Mouse (Mus musculus): ENCODE data around the gene Csnk1g1.

DNA sequence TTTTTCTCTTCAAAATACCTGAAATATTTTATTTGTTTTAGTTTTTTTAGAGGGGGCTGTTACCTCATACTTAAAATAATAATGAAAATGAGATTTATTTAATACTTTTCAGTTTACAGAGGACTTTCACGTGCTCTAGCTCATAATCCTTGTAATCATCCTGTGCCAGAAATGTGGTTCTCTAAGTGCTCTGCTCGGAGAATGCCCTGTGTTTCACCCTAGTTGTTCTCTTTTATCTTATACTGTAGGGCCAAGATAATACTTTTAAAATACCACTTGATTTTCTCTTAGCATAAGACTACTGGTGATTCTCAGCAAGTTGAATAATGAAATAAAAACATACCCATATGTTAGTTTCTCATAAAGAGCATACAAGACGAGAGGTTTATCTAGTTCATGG, 61.3 kb downstream of the Csnk1g1 start:
- TF ChIP-seq ZNF384 (IDR thresholded peaks at IDR 0.05; ENCODE audit: low read depth, low read length), result no peak
- no peak for TF ChIP-seq HCFC1 (IDR thresholded peaks at IDR 0.05; ENCODE audit: borderline replicate concordance, insufficient read depth, low read length)
- no peak for TF ChIP-seq ZC3H11A (IDR thresholded peaks at IDR 0.05; ENCODE audit: borderline replicate concordance, low read depth, low read length)
- TF ChIP-seq MAFK (IDR thresholded peaks at IDR 0.05; ENCODE audit: insufficient read depth, low read depth, low read length), result no peak
